Mouse (Mus musculus) neural tube, embryonic 14.5 days (tissue): Measurements from ENCODE around the gene Kremen1. TPM values are rescaled to one million over a fixed set of nuclear protein-coding genes. Genes with fewer than 3 reads are reported as not detected.

Source experiments
- polyA plus RNA-seq: library from polyadenylated mRNA; unstranded; fragments of >200 nt; fragmentation: Nextera tagmentation; extraction: Ambion mirVana; gene quantifications from 2 replicates; pipeline ENCODE4 v1.2.1, GENCODE M21; 2014

Kremen1 gene
- polyA plus RNA-seq, 1 experiment from 2014 or later, result 3.7 TPM

Other genes with a start within 250 kb of the Kremen1 start
- 1.3 and 1.8 TPM in 2 replicates for gene Rasl10a, start 203.4 kb downstream of the Kremen1 start, polyA plus RNA-seq
- 24.9 and 25.1 TPM in 2 replicates for gene Gas2l1, start 196.2 kb downstream of the Kremen1 start, polyA plus RNA-seq
- gene Rhbdd3, start 162.6 kb downstream of the Kremen1 start, polyA plus RNA-seq, result 33.1 and 34.4 TPM in 2 replicates
- 320 and 364 TPM in 2 replicates for gene Ewsr1, start 162.3 kb downstream of the Kremen1 start, polyA plus RNA-seq
- 16.8 and 19.3 TPM in 2 replicates for gene Emid1, start 109.3 kb downstream of the Kremen1 start, polyA plus RNA-seq
- 7.4 and 9.6 TPM in 2 replicates for gene Znrf3, start 183.3 kb upstream of the Kremen1 start, polyA plus RNA-seq